Mouse (Mus musculus): Measurements from ENCODE around the gene Cyp19a1. TPM values are rescaled to one million over a fixed set of nuclear protein-coding genes. Genes with fewer than 3 reads are reported as not detected.

Cyp19a1 gene
- polyA plus RNA-seq, 1 experiment from 2014 or later = not detected

- Histone ChIP-seq H3K36me3 (ENCODE audit: control insufficient read depth, insufficient read depth) (no peaks in the 10 kb centered on the region), H3K27me3 (replicated peaks; ENCODE audit: control insufficient read depth, insufficient read depth, low read length) (no peaks in the 10 kb centered on the region), H3K9ac (ENCODE audit: low read depth, low read length) (no peak overlapping the region), H3K27ac (ENCODE audit: low read depth, low read length) (no peak overlapping the region), H3K4me3 (ENCODE audit: low read depth, low read length) (no peak overlapping the region), H3K4me1 (replicated peaks; ENCODE audit: control insufficient read depth, insufficient read depth, low read length) (no peaks in the 10 kb centered on the region), H3K4me2 (replicated peaks; ENCODE audit: low read depth) (no peak overlapping the region), H3K9me3 (ENCODE audit: control insufficient read depth) (no peaks in the 10 kb centered on the region)
- no peak for TF ChIP-seq CTCF (IDR thresholded peaks at IDR 0.05; ENCODE audit: low read depth)
- no peak for ATAC-seq
- 79% methylated on average over 5 of the region's 5 CpGs for WGBS
Measured at GRCm38 (mm10) chr9:54153679-54154078, 114.2 kb downstream of the Cyp19a1 start.

GRCm38 (mm10) chr9:54139191-54139590 is 128.7 kb downstream of the Cyp19a1 start:
- H3K4me3 ChIP-seq (ENCODE audit: low read depth, low read length) = no peak overlapping the region
- 40% methylated on average over 1 of the region's 1 CpGs for WGBS

More at GRCm38 (mm10) chr9:54139191-54139590, 128.7 kb downstream of the Cyp19a1 start:
- ATAC-seq = no peak
- Histone ChIP-seq H3K9ac (ENCODE audit: low read depth, low read length) (no peak overlapping the region), H3K36me3 (ENCODE audit: control insufficient read depth, insufficient read depth) (no peaks in the 10 kb centered on the region), H3K27me3 (replicated peaks; ENCODE audit: control insufficient read depth, insufficient read depth, low read length) (no peaks in the 10 kb centered on the region), H3K9me3 (ENCODE audit: control insufficient read depth) (no peaks in the 10 kb centered on the region), H3K27ac (ENCODE audit: low read depth, low read length) (no peak overlapping the region), H3K4me2 (replicated peaks; ENCODE audit: low read depth) (no peak overlapping the region), H3K4me1 (replicated peaks; ENCODE audit: control insufficient read depth, insufficient read depth, low read length) (no peaks in the 10 kb centered on the region)
- no peak for TF ChIP-seq CTCF (IDR thresholded peaks at IDR 0.05; ENCODE audit: low read depth)

Other genes with a start within 250 kb of the Cyp19a1 start
- gene Tnfaip8l3, start 199.7 kb downstream of the Cyp19a1 start, polyA plus RNA-seq (2015; fragmentation: Nextera tagmentation; extraction: Ambion mirVana) = 0.46 and 0.52 TPM in 2 replicates
- not detected in 2 replicates for gene Gldn, start 18.4 kb upstream of the Cyp19a1 start, polyA plus RNA-seq (2015; fragmentation: Nextera tagmentation; extraction: Ambion mirVana)
- gene Dmxl2, start 233.5 kb upstream of the Cyp19a1 start, polyA plus RNA-seq (2015; fragmentation: Nextera tagmentation; extraction: Ambion mirVana) = 5.2 and 6.4 TPM in 2 replicates